Mouse (Mus musculus): ENCODE measurements around the gene Slc27a5. TPM values are rescaled to one million over a fixed set of nuclear protein-coding genes. Genes with fewer than 3 reads are reported as not detected.

Gene Slc27a5
- polyA plus RNA-seq (2015; fragmentation: Nextera tagmentation; extraction: Ambion mirVana): 0.38 and 0.46 TPM in 2 replicates

DNA sequence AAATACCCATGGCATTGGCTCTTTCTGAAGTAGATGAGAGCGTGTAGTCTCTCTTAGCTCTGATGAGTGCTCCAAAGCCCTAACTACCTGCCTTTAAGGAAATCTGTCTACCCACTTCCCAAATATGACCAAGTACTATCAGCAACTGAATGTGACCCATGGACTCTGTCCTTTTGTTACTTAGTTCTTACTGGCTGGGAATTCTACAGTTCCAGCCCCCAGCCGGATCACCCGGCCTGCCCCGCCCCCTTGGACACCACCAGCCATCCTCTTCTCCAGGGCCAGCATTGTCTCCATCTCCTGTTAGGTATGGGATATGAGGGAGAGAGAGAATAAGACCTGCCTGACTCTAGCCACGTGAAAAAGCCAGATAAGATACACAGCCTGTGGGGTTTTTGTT lies at the start of gene Slc27a5:
Gene Slc27a5 (minus strand): TSS at position 140 of the 400 bp plus-strand sequence.
- WGBS: 73% methylated on average over 5 of the region's 5 CpGs
- no peaks in the 10 kb centered on the region for H3K27me3 ChIP-seq (replicated peaks; ENCODE audit: control insufficient read depth, insufficient read depth, low read length)

DNA sequence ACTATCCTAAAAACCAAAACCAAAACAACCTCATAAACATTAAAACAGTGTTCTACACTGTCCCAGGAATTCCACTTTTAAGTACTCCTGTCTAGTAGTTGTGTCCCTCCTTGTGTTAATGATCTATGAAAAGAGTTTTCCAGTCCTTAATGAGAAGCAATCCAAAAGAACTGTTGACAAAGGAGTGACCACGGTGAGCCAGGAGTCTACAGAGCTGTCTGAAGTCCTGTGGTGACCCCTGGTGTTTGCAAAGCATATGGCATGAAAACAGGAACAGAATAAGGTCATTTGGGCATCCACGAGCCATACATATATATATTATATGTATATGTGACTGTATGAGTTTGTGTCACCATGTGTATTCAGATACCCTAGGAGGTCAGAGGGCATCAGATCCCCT lies 48.1 kb upstream of the Slc27a5 start:
- Histone ChIP-seq H3K4me1 (ENCODE audit: control insufficient read depth, insufficient read depth, low read depth, low read length) (peaks cover 14% of the 10 kb centered on the region), H3K36me3 (ENCODE audit: control insufficient read depth, insufficient read depth, low read length) (no peaks in the 10 kb centered on the region), H3K4me3 (ENCODE audit: low read length) (no peak overlapping the region), H3K27ac (ENCODE audit: low read depth, low read length) (no peak overlapping the region), H3K4me2 (ENCODE audit: low read length) (no peak overlapping the region), H3K27me3 (replicated peaks; ENCODE audit: control insufficient read depth, insufficient read depth, low read length) (peaks cover 18% of the 10 kb centered on the region), H3K9me3 (ENCODE audit: control insufficient read depth, low read length) (no peaks in the 10 kb centered on the region), H3K9ac (ENCODE audit: low read depth, low read length) (no peak overlapping the region)
- ATAC-seq: no peak; the same call in 1 of the 2 replicates
- WGBS: 7% methylated on average over 2 of the region's 2 CpGs

More for the DNA sequence above, at the start of gene Slc27a5:
- no peaks in the 10 kb centered on the region for H3K4me1 ChIP-seq (ENCODE audit: control insufficient read depth, insufficient read depth, low read depth, low read length)
- no peaks in the 10 kb centered on the region for H3K9me3 ChIP-seq (ENCODE audit: control insufficient read depth, low read length)
- ATAC-seq: no peak
- H3K4me3 ChIP-seq (ENCODE audit: low read length): no peak within 1 kb of the TSS
- no peak within 1 kb of the TSS for H3K27ac ChIP-seq (ENCODE audit: low read depth, low read length)
- no peak within 1 kb of the TSS for H3K9ac ChIP-seq (ENCODE audit: low read depth, low read length)
- H3K4me2 ChIP-seq (ENCODE audit: low read length): no peak within 1 kb of the TSS
- H3K36me3 ChIP-seq (ENCODE audit: control insufficient read depth, insufficient read depth, low read length): no peaks in the 10 kb centered on the region

DNA sequence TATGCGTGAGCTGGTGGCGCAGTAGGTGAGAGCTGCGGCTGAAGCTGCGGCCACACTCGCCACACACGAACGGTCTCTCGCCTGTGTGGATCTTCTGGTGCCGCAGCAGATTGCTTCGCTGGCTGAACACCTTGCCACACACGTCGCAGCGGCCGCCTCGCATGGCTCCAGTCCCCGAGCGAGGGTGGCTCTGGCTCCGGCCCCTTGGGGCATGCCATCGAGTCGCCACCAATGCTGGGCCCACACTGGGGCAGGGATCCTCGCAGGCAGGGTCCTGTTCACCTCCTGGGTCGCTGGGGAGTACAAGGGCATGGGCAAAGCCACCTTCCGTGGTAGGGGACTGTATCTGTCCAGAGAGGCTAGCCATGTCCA lies 46.2 kb upstream of the Slc27a5 start:
- Histone ChIP-seq H3K36me3 (ENCODE audit: control insufficient read depth, insufficient read depth, low read length) (no peaks in the 10 kb centered on the region), H3K4me3 (ENCODE audit: low read length) (peak overlapping the region; percentile 48), H3K9me3 (ENCODE audit: control insufficient read depth, low read length) (no peaks in the 10 kb centered on the region), H3K4me1 (ENCODE audit: control insufficient read depth, insufficient read depth, low read depth, low read length) (peaks cover 14% of the 10 kb centered on the region), H3K27ac (ENCODE audit: low read depth, low read length) (peak overlapping the region; percentile 76), H3K9ac (ENCODE audit: low read depth, low read length) (peak overlapping the region; percentile 83), H3K27me3 (replicated peaks; ENCODE audit: control insufficient read depth, insufficient read depth, low read length) (peaks cover 18% of the 10 kb centered on the region), H3K4me2 (ENCODE audit: low read length) (peak overlapping the region; percentile 81)
- WGBS: 3% methylated on average over 23 of the region's 23 CpGs
- no peak; the same call in none of the 2 replicates for ATAC-seq

DNA sequence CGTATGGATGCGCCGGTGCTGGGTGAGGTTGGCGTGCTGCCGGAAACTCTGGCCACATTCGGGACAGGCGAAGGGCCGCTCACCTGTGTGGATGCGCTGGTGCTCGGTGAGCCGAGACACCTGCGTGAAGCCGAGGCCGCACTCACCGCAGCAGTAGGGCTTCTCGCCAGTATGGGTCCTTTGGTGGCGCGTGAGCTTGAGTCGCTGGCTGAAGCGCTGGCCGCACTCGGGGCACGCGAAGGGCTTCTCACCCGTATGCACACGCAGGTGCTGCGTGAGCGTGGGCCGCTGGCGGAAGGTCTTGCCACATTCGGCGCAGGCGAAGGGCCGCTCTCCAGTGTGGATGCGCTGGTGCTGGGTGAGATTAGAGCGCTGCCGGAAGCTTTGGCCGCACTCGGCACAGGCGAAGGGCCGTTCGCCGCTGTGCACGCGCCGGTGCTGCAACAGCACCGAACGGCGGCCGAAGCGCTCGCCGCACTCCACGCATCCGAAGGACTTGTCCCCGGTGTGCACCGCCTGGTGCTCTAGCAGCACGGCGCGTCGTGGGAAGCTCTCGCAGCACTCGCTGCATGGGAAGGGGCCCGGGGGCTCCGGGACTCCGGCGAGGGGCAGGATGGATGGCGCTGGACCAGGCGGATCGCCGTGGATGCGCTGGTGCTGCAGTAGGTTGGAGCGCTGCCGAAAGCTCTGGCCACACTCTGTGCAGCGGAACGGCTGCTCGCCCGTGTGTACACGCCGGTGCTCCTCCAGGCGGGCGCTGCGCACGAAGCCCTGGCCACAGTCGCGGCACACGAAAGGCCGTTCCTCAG lies 45.7 kb upstream of the Slc27a5 start:
- peak overlapping the region; percentile 81 for H3K4me2 ChIP-seq (ENCODE audit: low read length)
- H3K4me1 ChIP-seq (ENCODE audit: control insufficient read depth, insufficient read depth, low read depth, low read length): peaks cover 17% of the 10 kb centered on the region
- peak overlapping the region; percentile 83 for H3K9ac ChIP-seq (ENCODE audit: low read depth, low read length)
- WGBS: 6% methylated on average over 74 of the region's 88 CpGs
- no peaks in the 10 kb centered on the region for H3K36me3 ChIP-seq (ENCODE audit: control insufficient read depth, insufficient read depth, low read length)
- peak overlapping the region; percentile 48 for H3K4me3 ChIP-seq (ENCODE audit: low read length)
- H3K27me3 ChIP-seq (replicated peaks; ENCODE audit: control insufficient read depth, insufficient read depth, low read length): peaks cover 18% of the 10 kb centered on the region
- ATAC-seq: peak; percentile 59
- H3K9me3 ChIP-seq (ENCODE audit: control insufficient read depth, low read length): no peaks in the 10 kb centered on the region
- H3K27ac ChIP-seq (ENCODE audit: low read depth, low read length): peak overlapping the region; percentile 76

DNA sequence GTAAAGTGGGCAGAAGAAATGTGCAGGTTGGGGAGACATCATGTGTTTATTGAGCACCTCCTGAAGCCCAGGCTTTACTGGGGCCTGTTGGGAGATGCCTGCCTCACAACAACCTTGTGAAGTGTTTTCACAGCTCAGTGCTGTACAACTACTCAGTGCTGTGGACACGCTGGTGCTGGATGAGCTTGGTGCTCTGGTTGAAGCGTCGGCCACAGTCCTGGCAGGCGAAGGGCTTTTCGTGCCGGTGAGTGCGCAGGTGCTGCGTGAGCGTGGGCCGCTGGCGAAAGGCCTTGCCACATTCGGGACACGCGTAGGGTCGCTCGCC lies 45.1 kb upstream of the Slc27a5 start:
- 30% methylated on average over 16 of the region's 16 CpGs for WGBS

GRCm38 (mm10) chr7:13042511-13042910 lies 44.5 kb upstream of the Slc27a5 start:
- Histone ChIP-seq H3K4me2 (ENCODE audit: low read length) (no peak overlapping the region), H3K9me3 (ENCODE audit: control insufficient read depth, low read length) (no peaks in the 10 kb centered on the region), H3K36me3 (ENCODE audit: control insufficient read depth, insufficient read depth, low read length) (no peaks in the 10 kb centered on the region), H3K4me1 (ENCODE audit: control insufficient read depth, insufficient read depth, low read depth, low read length) (peaks cover 18% of the 10 kb centered on the region), H3K27ac (ENCODE audit: low read depth, low read length) (no peak overlapping the region), H3K9ac (ENCODE audit: low read depth, low read length) (no peak overlapping the region), H3K27me3 (replicated peaks; ENCODE audit: control insufficient read depth, insufficient read depth, low read length) (peaks cover 18% of the 10 kb centered on the region), H3K4me3 (ENCODE audit: low read length) (no peak overlapping the region)
- no peak for ATAC-seq
- 81% methylated on average over 6 of the region's 6 CpGs for WGBS

More for the DNA sequence above, 45.1 kb upstream of the Slc27a5 start:
- peak overlapping the region; percentile 76; the same call in 1 of the 2 replicates for H3K27ac ChIP-seq (ENCODE audit: low read depth, low read length)
- H3K9ac ChIP-seq (ENCODE audit: low read depth, low read length): peak overlapping the region; percentile 83
- peaks cover 18% of the 10 kb centered on the region for H3K27me3 ChIP-seq (replicated peaks; ENCODE audit: control insufficient read depth, insufficient read depth, low read length)
- H3K36me3 ChIP-seq (ENCODE audit: control insufficient read depth, insufficient read depth, low read length): no peaks in the 10 kb centered on the region
- ATAC-seq: no peak
- peak overlapping the region; percentile 81 for H3K4me2 ChIP-seq (ENCODE audit: low read length)
- H3K9me3 ChIP-seq (ENCODE audit: control insufficient read depth, low read length): no peaks in the 10 kb centered on the region
- H3K4me1 ChIP-seq (ENCODE audit: control insufficient read depth, insufficient read depth, low read depth, low read length): peaks cover 18% of the 10 kb centered on the region
- peak overlapping the region; percentile 48 for H3K4me3 ChIP-seq (ENCODE audit: low read length)

GRCm38 (mm10) chr7:13041256-13041655 lies 43.3 kb upstream of the Slc27a5 start:
- H3K4me1 ChIP-seq (ENCODE audit: control insufficient read depth, insufficient read depth, low read depth, low read length): peaks cover 26% of the 10 kb centered on the region
- no peak overlapping the region for H3K27ac ChIP-seq (ENCODE audit: low read depth, low read length)
- ATAC-seq: no peak
- H3K9ac ChIP-seq (ENCODE audit: low read depth, low read length): no peak overlapping the region
- peaks cover 18% of the 10 kb centered on the region for H3K27me3 ChIP-seq (replicated peaks; ENCODE audit: control insufficient read depth, insufficient read depth, low read length)
- no peak overlapping the region for H3K4me2 ChIP-seq (ENCODE audit: low read length)
- peaks cover 2% of the 10 kb centered on the region for H3K36me3 ChIP-seq (ENCODE audit: control insufficient read depth, insufficient read depth, low read length)
- H3K9me3 ChIP-seq (ENCODE audit: control insufficient read depth, low read length): no peaks in the 10 kb centered on the region
- no peak overlapping the region for H3K4me3 ChIP-seq (ENCODE audit: low read length)
- WGBS: 100% methylated on average over 1 of the region's 1 CpGs

- no peak overlapping the region for H3K4me3 ChIP-seq (ENCODE audit: low read length)
- H3K27ac ChIP-seq (ENCODE audit: low read depth, low read length): no peak overlapping the region
- H3K4me1 ChIP-seq (ENCODE audit: control insufficient read depth, insufficient read depth, low read depth, low read length): peaks cover 30% of the 10 kb centered on the region
- H3K27me3 ChIP-seq (replicated peaks; ENCODE audit: control insufficient read depth, insufficient read depth, low read length): peaks cover 8% of the 10 kb centered on the region
- peak overlapping the region; percentile 83 for H3K4me2 ChIP-seq (ENCODE audit: low read length)
- no peak for ATAC-seq
- peak overlapping the region; percentile 96 for H3K9ac ChIP-seq (ENCODE audit: low read depth, low read length)
- no peaks in the 10 kb centered on the region for H3K9me3 ChIP-seq (ENCODE audit: control insufficient read depth, low read length)
- peaks cover 16% of the 10 kb centered on the region for H3K36me3 ChIP-seq (ENCODE audit: control insufficient read depth, insufficient read depth, low read length)
- WGBS: 91% methylated on average over 1 of the region's 1 CpGs
Observed at GRCm38 (mm10) chr7:13039181-13039580, 41.2 kb upstream of the Slc27a5 start.

DNA sequence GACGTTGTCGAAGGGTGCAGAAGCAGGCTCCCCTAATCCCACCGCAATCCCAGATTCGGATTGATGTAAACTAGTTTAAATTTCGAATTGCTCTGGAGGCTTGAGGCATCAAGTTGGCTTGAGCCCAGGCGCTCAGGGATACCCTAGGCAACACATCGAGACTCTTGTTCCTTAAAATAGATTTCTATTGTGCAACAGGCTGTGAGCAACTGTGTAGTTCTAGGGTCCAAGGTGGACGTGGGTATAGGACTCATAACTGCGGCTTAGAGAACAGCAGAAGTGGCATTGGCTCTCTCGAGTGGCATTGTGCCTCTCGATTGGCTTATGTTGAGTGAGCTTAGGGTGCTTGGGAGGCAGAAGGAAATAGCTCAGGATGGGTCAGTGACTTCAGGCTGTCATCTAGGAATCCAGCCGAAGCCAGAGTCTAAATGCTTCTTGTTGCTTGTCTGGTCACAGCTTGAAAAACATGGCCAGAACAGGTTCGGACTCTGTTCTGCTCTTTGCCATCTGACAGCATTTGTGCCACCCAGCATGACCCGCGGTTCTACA lies 40.7 kb upstream of the Slc27a5 start:
- H3K36me3 ChIP-seq (ENCODE audit: control insufficient read depth, insufficient read depth, low read length): peaks cover 16% of the 10 kb centered on the region
- ATAC-seq: no peak
- H3K4me2 ChIP-seq (ENCODE audit: low read length): peak overlapping the region; percentile 83
- H3K27ac ChIP-seq (ENCODE audit: low read depth, low read length): peak overlapping the region; percentile 100
- WGBS: 20% methylated on average over 15 of the region's 15 CpGs
- peaks cover 31% of the 10 kb centered on the region for H3K4me1 ChIP-seq (ENCODE audit: control insufficient read depth, insufficient read depth, low read depth, low read length)
- H3K9ac ChIP-seq (ENCODE audit: low read depth, low read length): peak overlapping the region; percentile 96
- peaks cover 8% of the 10 kb centered on the region for H3K27me3 ChIP-seq (replicated peaks; ENCODE audit: control insufficient read depth, insufficient read depth, low read length)
- no peaks in the 10 kb centered on the region for H3K9me3 ChIP-seq (ENCODE audit: control insufficient read depth, low read length)
- peak overlapping the region; percentile 77 for H3K4me3 ChIP-seq (ENCODE audit: low read length)
